Mouse (Mus musculus) spleen, adult 2 months (tissue): ENCODE results near the gene Fanca.

ENCODE experiments used
- CTCF ChIP-seq: fragments of 200-500 bp; IDR thresholded peaks from 2 replicates; pipeline ENCODE4 v1.5.1; 2011; ENCODE audit warnings: mild to moderate bottlenecking, inconsistent platforms; ENCODE audit not compliant: insufficient read depth, insufficient read length, insufficient replicate concordance; ENCODE audit errors: extremely low read depth
- POLR2A ChIP-seq: fragments of 200-500 bp; IDR thresholded peaks from 2 replicates; pipeline ENCODE4 v1.6.1; 2011; ENCODE audit warnings: low read depth, low read length, inconsistent platforms

GRCm38 (mm10) chr8:123331810-123332209 is 13.4 kb upstream of the Fanca start:
- TF ChIP-seq POLR2A: no peak
- TF ChIP-seq CTCF: no peak
